Mouse (Mus musculus) midbrain, embryonic 11.5 days (tissue): ENCODE data around the gene Jam3. TPM values are rescaled to one million over a fixed set of nuclear protein-coding genes. Genes with fewer than 3 reads are reported as not detected.

Experiments
- ATAC-seq: fragments of 200-750 bp; cut with Nextera tagmentation; 2 replicates; pipeline ENCODE4 v1.8.0; 2017; ENCODE audit warnings: moderate TSS enrichment, moderate library complexity; ENCODE audit not compliant: low FRiP score
- DNase-seq: peaks from one replicate; pipeline ENCODE4 v3.0.0; 2015; ENCODE audit warnings: low spot score; ENCODE audit errors: missing footprints
- H3K27ac ChIP-seq: fragments of 300-500 bp; sonication (generic); 2 replicates; pipeline ENCODE4 v1.5.1; 2014; ENCODE audit warnings: low read depth, low read length
- H3K27me3 ChIP-seq: fragments of 300-500 bp; sonication (generic); 2 replicates; pipeline ENCODE4 v1.6.1; 2014; ENCODE audit warnings: mild to moderate bottlenecking, low read length, moderate library complexity, mixed read lengths; ENCODE audit not compliant: control insufficient read depth, insufficient read depth
- H3K36me3 ChIP-seq: fragments of 300-500 bp; sonication (generic); 2 replicates; pipeline ENCODE4 v1.6.1; 2014; ENCODE audit warnings: mild to moderate bottlenecking, low read length, moderate library complexity, mixed read lengths; ENCODE audit not compliant: control insufficient read depth, insufficient read depth
- H3K4me1 ChIP-seq: fragments of 300-500 bp; sonication (generic); 2 replicates; pipeline ENCODE4 v1.6.1; 2014; ENCODE audit warnings: low read length; ENCODE audit not compliant: control insufficient read depth, insufficient read depth
- H3K4me2 ChIP-seq: fragments of 300-500 bp; sonication (generic); 2 replicates; pipeline ENCODE4 v1.6.1; 2014; ENCODE audit warnings: mild to moderate bottlenecking, moderate library complexity
- H3K4me3 ChIP-seq: fragments of 300-500 bp; sonication (generic); 2 replicates; pipeline ENCODE4 v1.5.1; 2014; ENCODE audit warnings: low read depth, low read length
- H3K9ac ChIP-seq: fragments of 300-500 bp; sonication (generic); 2 replicates; pipeline ENCODE4 v1.6.1; 2014; ENCODE audit warnings: low read length
- H3K9me3 ChIP-seq: fragments of 300-500 bp; sonication (generic); 2 replicates; pipeline ENCODE4 v1.6.1; 2016; ENCODE audit warnings: low read length; ENCODE audit not compliant: control insufficient read depth
- WGBS: fragments of 180-500 bp; shearing (Covaris S2); extraction: QIAGEN DNeasy Blood & Tissue Kit; methylation state at CpG from one replicate; pipeline ENCODE4 v1.1.7; 2014; 5-methylcytosine and 5-hydroxymethylcytosine counted together
- polyA plus RNA-seq: library from polyadenylated mRNA; unstranded; fragments of >200 nt; fragmentation: Nextera tagmentation; extraction: Ambion mirVana; gene quantifications from 2 replicates; pipeline ENCODE4 v1.2.1, GENCODE M21; 2014

The Jam3 gene
- polyA plus RNA-seq, 1 experiment from 2014 or later = 171 TPM

GRCm38 (mm10) chr9:27153861-27154260, 1.4 kb downstream of the Jam3 start:
- Histone ChIP-seq H3K9me3 (no peaks in the 10 kb centered on the region), H3K27me3 (no peaks in the 10 kb centered on the region), H3K27ac (no peak overlapping the region), H3K4me2 (peak overlapping the region; percentile 52), H3K4me1 (peaks cover 25% of the 10 kb centered on the region), H3K4me3 (peak overlapping the region; percentile 70), H3K9ac (peak overlapping the region; percentile 85), H3K36me3 (no peaks in the 10 kb centered on the region)
- 61% methylated on average over 4 of the region's 4 CpGs for WGBS
- ATAC-seq (no peak), DNase-seq (no peak)

DNA sequence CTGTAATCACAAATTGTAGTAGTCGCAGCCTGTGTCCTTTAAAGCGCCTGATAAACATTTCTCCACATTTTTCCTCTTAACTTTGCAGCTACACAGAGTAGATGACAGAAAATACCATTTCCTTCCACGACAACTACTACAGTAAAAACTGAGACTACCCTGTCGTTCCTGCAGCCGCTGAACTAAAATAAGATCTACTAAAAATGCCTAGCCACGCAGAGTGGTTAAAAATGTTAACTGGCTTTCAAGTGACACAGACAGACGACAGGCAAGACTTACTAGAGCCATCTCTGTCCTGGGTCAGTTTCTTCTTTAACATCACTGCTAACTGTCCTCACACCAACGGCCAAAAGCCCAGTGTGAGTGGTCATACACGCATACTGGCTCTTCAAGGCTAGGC, 5.4 kb downstream of the Jam3 start:
- no peak overlapping the region for H3K9ac ChIP-seq
- peaks cover 32% of the 10 kb centered on the region for H3K4me1 ChIP-seq
- H3K27me3 ChIP-seq = no peaks in the 10 kb centered on the region
- peaks cover 5% of the 10 kb centered on the region; the same call in 1 of the 2 replicates for H3K36me3 ChIP-seq
- peak overlapping the region; percentile 6; the same call in 1 of the 2 replicates for H3K4me2 ChIP-seq
- peak overlapping the region; percentile 10; the same call in 1 of the 2 replicates for H3K27ac ChIP-seq
- H3K4me3 ChIP-seq = no peak overlapping the region
- ATAC-seq = no peak
- DNase-seq = peak; percentile 84
- WGBS = 57% methylated on average over 9 of the region's 9 CpGs
- no peaks in the 10 kb centered on the region for H3K9me3 ChIP-seq

- WGBS = 27% methylated on average over 18 of the region's 18 CpGs
- ATAC-seq = peak; percentile 82
- peak overlapping the region; percentile 13; the same call in 1 of the 2 replicates for H3K9ac ChIP-seq
Observed at GRCm38 (mm10) chr9:27148631-27149471, 6.4 kb downstream of the Jam3 start.

DNA sequence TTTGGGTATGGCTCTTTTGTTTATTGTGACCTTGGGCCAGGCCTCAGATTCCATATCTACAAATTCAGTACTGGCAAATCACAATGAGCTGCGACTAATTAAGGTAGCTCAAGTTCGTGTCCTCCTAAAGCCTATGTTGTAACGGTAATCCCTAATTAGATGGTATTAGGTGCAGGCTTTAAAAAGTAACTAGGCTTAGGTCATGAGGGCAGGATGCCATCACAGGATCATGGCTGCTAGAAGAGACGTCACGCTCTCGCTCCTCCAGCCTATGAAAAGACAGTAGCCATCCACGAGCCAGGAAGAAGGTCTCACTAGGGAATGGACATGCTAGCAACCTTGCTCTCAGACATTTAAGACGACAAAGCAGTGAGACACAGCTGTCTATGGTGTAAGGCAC, 7.3 kb downstream of the Jam3 start:
- Histone ChIP-seq H3K4me2 (no peak overlapping the region), H3K36me3 (peaks cover 5% of the 10 kb centered on the region; the same call in 1 of the 2 replicates), H3K9ac (no peak overlapping the region), H3K4me1 (peaks cover 26% of the 10 kb centered on the region), H3K27me3 (no peaks in the 10 kb centered on the region), H3K9me3 (no peaks in the 10 kb centered on the region), H3K27ac (no peak overlapping the region), H3K4me3 (no peak overlapping the region)
- peak; percentile 81 for DNase-seq
- WGBS = 84% methylated on average over 8 of the region's 8 CpGs
- no peak for ATAC-seq

More at GRCm38 (mm10) chr9:27148631-27149471, 6.4 kb downstream of the Jam3 start:
- Histone ChIP-seq H3K4me3 (no peak overlapping the region), H3K9me3 (no peaks in the 10 kb centered on the region), H3K27me3 (no peaks in the 10 kb centered on the region), H3K4me1 (peaks cover 30% of the 10 kb centered on the region), H3K4me2 (peak overlapping the region; percentile 30), H3K36me3 (peaks cover 5% of the 10 kb centered on the region; the same call in 1 of the 2 replicates), H3K27ac (peak overlapping the region; percentile 65)
- peak; percentile 87 for DNase-seq

GRCm38 (mm10) chr9:27146826-27147225, 8.4 kb downstream of the Jam3 start:
- no peak overlapping the region for H3K27ac ChIP-seq
- H3K9ac ChIP-seq = no peak overlapping the region
- peaks cover 24% of the 10 kb centered on the region for H3K4me1 ChIP-seq
- WGBS = 94% methylated on average over 2 of the region's 2 CpGs
- peaks cover 10% of the 10 kb centered on the region; the same call in 1 of the 2 replicates for H3K36me3 ChIP-seq
- H3K9me3 ChIP-seq = no peaks in the 10 kb centered on the region
- peak; percentile 69 for DNase-seq
- H3K4me2 ChIP-seq = no peak overlapping the region
- no peaks in the 10 kb centered on the region for H3K27me3 ChIP-seq
- no peak for ATAC-seq
- H3K4me3 ChIP-seq = no peak overlapping the region

DNA sequence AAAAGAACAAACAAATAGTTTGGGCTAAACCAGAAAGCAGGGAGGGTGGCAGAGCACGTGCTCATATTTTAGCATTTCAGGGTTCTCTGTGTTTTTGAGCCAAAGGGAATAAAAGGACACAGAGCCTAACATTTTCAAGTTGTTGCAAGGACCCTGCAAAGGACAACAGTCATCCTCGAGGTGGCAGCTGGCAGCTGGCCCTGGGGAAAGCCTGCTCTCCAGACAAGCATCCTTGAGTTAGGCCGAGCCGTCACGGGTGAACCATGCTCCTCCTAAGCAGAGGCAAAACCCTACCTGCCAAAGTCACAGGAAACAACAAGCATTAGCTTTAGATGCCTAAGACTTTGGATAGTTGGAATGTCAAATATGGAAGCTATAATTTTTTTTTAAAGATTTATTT, 10.2 kb downstream of the Jam3 start:
- 86% methylated on average over 5 of the region's 5 CpGs for WGBS
- H3K27ac ChIP-seq = no peak overlapping the region
- no peak overlapping the region for H3K9ac ChIP-seq
- H3K9me3 ChIP-seq = no peaks in the 10 kb centered on the region; the same call in 1 of the 2 replicates
- no peak overlapping the region for H3K4me3 ChIP-seq
- no peaks in the 10 kb centered on the region for H3K27me3 ChIP-seq
- peaks cover 15% of the 10 kb centered on the region for H3K4me1 ChIP-seq
- DNase-seq = peak; percentile 47
- ATAC-seq = no peak
- H3K36me3 ChIP-seq = peaks cover 17% of the 10 kb centered on the region; the same call in 1 of the 2 replicates
- H3K4me2 ChIP-seq = no peak overlapping the region

GRCm38 (mm10) chr9:27144271-27144840, 10.9 kb downstream of the Jam3 start:
- ATAC-seq = no peak
- 89% methylated on average over 4 of the region's 4 CpGs for WGBS
- DNase-seq = peak; percentile 45
- H3K9me3 ChIP-seq = no peaks in the 10 kb centered on the region; the same call in 1 of the 2 replicates
- peaks cover 11% of the 10 kb centered on the region for H3K4me1 ChIP-seq
- peaks cover 17% of the 10 kb centered on the region; the same call in 1 of the 2 replicates for H3K36me3 ChIP-seq
- H3K9ac ChIP-seq = no peak overlapping the region
- H3K4me3 ChIP-seq = no peak overlapping the region
- H3K27me3 ChIP-seq = no peaks in the 10 kb centered on the region
- H3K4me2 ChIP-seq = no peak overlapping the region
- no peak overlapping the region for H3K27ac ChIP-seq

GRCm38 (mm10) chr9:27140432-27141065, 14.7 kb downstream of the Jam3 start:
- Histone ChIP-seq H3K4me1 (no peaks in the 10 kb centered on the region), H3K4me3 (no peak overlapping the region), H3K4me2 (no peak overlapping the region), H3K9ac (no peak overlapping the region), H3K27ac (no peak overlapping the region), H3K27me3 (no peaks in the 10 kb centered on the region), H3K36me3 (peaks cover 11% of the 10 kb centered on the region; the same call in 1 of the 2 replicates), H3K9me3 (no peaks in the 10 kb centered on the region; the same call in 1 of the 2 replicates)
- WGBS = 96% methylated on average over 10 of the region's 10 CpGs
- no peak for ATAC-seq
- peak; percentile 62 for DNase-seq
